Comparison of ENCODE assay signal across 8 mouse cellular contexts in genomic region chr2:25318971-25319773, GRCm38 (mm10). TPM values are rescaled to one million over a fixed set of nuclear protein-coding genes. Genes with fewer than 3 reads are reported as not detected.
DNase-seq lines count a peak whose midpoint lies in the region; ATAC-seq and TF ChIP-seq lines count a peak whose summit lies in the region.

Grin1 (minus strand) TSS chr2:25319187.

- no peaks in the 10 kb centered on the region for H3K36me3 ChIP-seq in heart, adult 2 months (ENCODE audit: control insufficient read depth, insufficient read depth, low read length)
- H3K36me3 ChIP-seq in heart, embryonic 13.5 days = no peaks in the 10 kb centered on the region
- H3K36me3 ChIP-seq in liver, embryonic 12.5 days = no peaks in the 10 kb centered on the region
- no peaks in the 10 kb centered on the region for H3K36me3 ChIP-seq in myocyte (ENCODE audit: control insufficient read depth, insufficient read depth)
- H3K36me3 ChIP-seq in stomach, embryonic 15.5 days = no peaks in the 10 kb centered on the region

- intact Hi-C loops in heart, adult 2 months (cut with DNase I) = no loop called here

- DNase-seq in heart, adult 2 months = peak; percentile 33 to 65
- no peak for DNase-seq in heart, adult 8-10 months (ENCODE audit: low spot score)
- peak; percentile 61 for DNase-seq in embryo, embryonic 11.5 days (ENCODE audit: low read depth, low spot score)
- peak; percentile 53 to 69 for DNase-seq in kidney, postnatal 25 days

- no peaks in the 10 kb centered on the region for H3K4me1 ChIP-seq in heart, adult 2 months (ENCODE audit: control insufficient read depth, insufficient read depth, low read length)
- peaks cover 3% of the 10 kb centered on the region; the same call in 1 of the 2 replicates for H3K4me1 ChIP-seq in heart, embryonic 13.5 days
- peaks cover 8% of the 10 kb centered on the region for H3K4me1 ChIP-seq in liver, embryonic 12.5 days
- H3K4me1 ChIP-seq in stomach, embryonic 15.5 days = peaks cover 3% of the 10 kb centered on the region; the same call in 1 of the 2 replicates

- peaks cover 3% of the 10 kb centered on the region; the same call in 1 of the 2 replicates for H3K27me3 ChIP-seq in heart, adult 2 months (ENCODE audit: control insufficient read depth, insufficient read depth, low read length)
- H3K27me3 ChIP-seq in heart, embryonic 13.5 days (replicated peaks) = peaks cover 93% of the 10 kb centered on the region
- peaks cover 82% of the 10 kb centered on the region for H3K27me3 ChIP-seq in liver, embryonic 12.5 days (replicated peaks)
- peaks cover 45% of the 10 kb centered on the region for H3K27me3 ChIP-seq in myocyte (ENCODE audit: control insufficient read depth, insufficient read depth, insufficient read length)
- peaks cover 40% of the 10 kb centered on the region for H3K27me3 ChIP-seq in stomach, embryonic 15.5 days (replicated peaks)

- H3K27ac ChIP-seq in heart, adult 2 months = no peak within 1 kb of the TSS
- H3K27ac ChIP-seq in heart, embryonic 13.5 days (replicated peaks) = no peak within 1 kb of the TSS
- no peak within 1 kb of the TSS for H3K27ac ChIP-seq in liver, embryonic 12.5 days
- no peak within 1 kb of the TSS for H3K27ac ChIP-seq in stomach, embryonic 15.5 days

- H3K79me2 ChIP-seq in heart, adult 2 months (replicated peaks; ENCODE audit: control insufficient read depth, insufficient read depth, low read length) = no peaks in the 10 kb centered on the region
- H3K79me2 ChIP-seq in myocyte (ENCODE audit: control insufficient read depth, insufficient read depth) = no peaks in the 10 kb centered on the region

- H3K4me2 ChIP-seq in heart, embryonic 13.5 days = peak within 1 kb of the TSS; percentile 64
- H3K4me2 ChIP-seq in liver, embryonic 12.5 days = peak within 1 kb of the TSS; percentile 61
- no peak within 1 kb of the TSS for H3K4me2 ChIP-seq in myocyte (ENCODE audit: low read depth)
- H3K4me2 ChIP-seq in stomach, embryonic 15.5 days = peak within 1 kb of the TSS; percentile 66

- H3K4me3 ChIP-seq in heart, adult 2 months = no peak within 1 kb of the TSS
- H3K4me3 ChIP-seq in heart, embryonic 13.5 days = peak within 1 kb of the TSS; percentile 38
- H3K4me3 ChIP-seq in liver, embryonic 12.5 days = peak within 1 kb of the TSS; percentile 30
- H3K4me3 ChIP-seq in myocyte = no peak within 1 kb of the TSS
- peak within 1 kb of the TSS; percentile 27 for H3K4me3 ChIP-seq in stomach, embryonic 15.5 days (replicated peaks)

- WGBS in heart, adult 2 months = 10% methylated on average over 58 of the region's 58 CpGs
- 8% methylated on average over 58 of the region's 58 CpGs for WGBS in heart, embryonic 13.5 days
- 9% methylated on average over 58 of the region's 58 CpGs for WGBS in liver, embryonic 12.5 days (ENCODE audit: insufficient replicate concordance)
- 9% methylated on average over 58 of the region's 58 CpGs for WGBS in stomach, embryonic 15.5 days

- no peak for ATAC-seq in heart, embryonic 13.5 days (ENCODE audit: extremely low read depth, insufficient number of reproducible peaks, low FRiP score, low TSS enrichment)
- no peak for ATAC-seq in liver, embryonic 12.5 days
- ATAC-seq in stomach, embryonic 15.5 days (ENCODE audit: insufficient read depth, low FRiP score, low read depth) = peak; percentile 60

- no peaks in the 10 kb centered on the region for H3K9me3 ChIP-seq in heart, embryonic 13.5 days
- H3K9me3 ChIP-seq in liver, embryonic 12.5 days (replicated peaks) = no peaks in the 10 kb centered on the region
- no peaks in the 10 kb centered on the region for H3K9me3 ChIP-seq in stomach, embryonic 15.5 days

- no peak for TF ChIP-seq EP300 in heart, adult 2 months (IDR thresholded peaks at IDR 0.05; ENCODE audit: insufficient read depth, low read depth, low read length)

- no peak within 1 kb of the TSS for H3ac ChIP-seq in myocyte (ENCODE audit: control insufficient read depth, insufficient read length)

- TF ChIP-seq POLR2A in heart, adult 2 months (IDR thresholded peaks at IDR 0.05; ENCODE audit: insufficient read depth, low read depth, low read length) = no peak
- TF ChIP-seq POLR2A in myocyte (IDR thresholded peaks at IDR 0.05; ENCODE audit: insufficient read length, low read depth) = no peak

- H3K9ac ChIP-seq in heart, adult 2 months (ENCODE audit: low read depth, low read length) = no peak within 1 kb of the TSS
- no peak within 1 kb of the TSS for H3K9ac ChIP-seq in heart, embryonic 13.5 days
- H3K9ac ChIP-seq in liver, embryonic 12.5 days = no peak within 1 kb of the TSS
- H3K9ac ChIP-seq in stomach, embryonic 15.5 days = no peak within 1 kb of the TSS

- no peak for TF ChIP-seq CTCF in heart, adult 2 months (IDR thresholded peaks at IDR 0.05)

TF ChIP-seq in myocyte, 11 proteins besides CTCF, POLR2A, EP300 and RAD21:
- TF ChIP-seq E2F4 (IDR thresholded peaks at IDR 0.05; ENCODE audit: insufficient read depth) = no peak
- no peak for TF ChIP-seq SRF (IDR thresholded peaks at IDR 0.05; ENCODE audit: control insufficient read depth, insufficient read length, low read depth)
- TF ChIP-seq MAX (IDR thresholded peaks at IDR 0.05; ENCODE audit: low read depth) = no peak
- no peak for TF ChIP-seq CEBPB (IDR thresholded peaks at IDR 0.05; ENCODE audit: insufficient read depth, poor library complexity, severe bottlenecking)
- TF ChIP-seq MYOD1 (IDR thresholded peaks at IDR 0.05; ENCODE audit: control insufficient read depth in 1 of 3, insufficient read length in 2 of 3, low read depth in 2 of 3) = peak in 2 of 3 experiments; percentile 53 to 65
- peak; percentile 88 for TF ChIP-seq REST (IDR thresholded peaks at IDR 0.05; ENCODE audit: insufficient read depth, insufficient read length)
- TF ChIP-seq TCF12 (IDR thresholded peaks at IDR 0.05; ENCODE audit: insufficient read depth, poor library complexity, severe bottlenecking) = no peak
- no peak for TF ChIP-seq TCF3 (IDR thresholded peaks at IDR 0.05; ENCODE audit: insufficient read length, low read depth)
- TF ChIP-seq USF1 (IDR thresholded peaks at IDR 0.05; ENCODE audit: low read depth) = no peak
- TF ChIP-seq MYOG (IDR thresholded peaks at IDR 0.05; ENCODE audit: control insufficient read depth in 1 of 3, insufficient read depth in 1 of 3, insufficient read length in 2 of 3, low read depth in 2 of 3) = peak in 2 of 3 experiments; percentile 75 to 77

RNA-seq across cellular contexts. Expression of gene Grin1, which starts in this region (rescaled TPM):
- not detected for total RNA-seq in heart, adult 2 months (2021)
- 0.18 and 0.41 TPM in 2 replicates for polyA plus RNA-seq in heart, adult 2 months (2012; rRNA removed)
- total RNA-seq in heart, adult 8-10 months (2022) = under 1 TPM in 2 of 4 experiments, not detected in 2; 0.09 to 0.11 TPM
- 0.09 and 0.16 TPM in 2 replicates for polyA plus RNA-seq in heart, embryonic 13.5 days (2015; fragmentation: Nextera tagmentation; extraction: Ambion mirVana)
- 0.24 and 0.41 TPM in 2 replicates for polyA plus RNA-seq in liver, embryonic 12.5 days (2016; fragmentation: Nextera tagmentation; extraction: Ambion mirVana)
- 0.12 TPM for polyA plus RNA-seq in myocyte (2012; fragmentation: generic; extraction: Trizol)
- 1.3 and 1.9 TPM in 2 replicates for polyA plus RNA-seq in stomach, embryonic 15.5 days (2015; fragmentation: Nextera tagmentation; extraction: Ambion mirVana)

Comparison
In these comparisons a context has a peak if more than half of its experiments do, and no peak if none do; other contexts are left out.
1. H3K4me3 ChIP-seq: peak in heart, embryonic 13.5 days (single experiment), liver, embryonic 12.5 days (single experiment) and stomach, embryonic 15.5 days (single experiment); none in heart, adult 2 months (single experiment) and myocyte (single experiment).
2. Peak in DNase-seq in heart, adult 2 months; RNA of the gene not detected or under 1 TPM.